Mouse (Mus musculus) embryonic facial prominence, embryonic 10.5 days (tissue): ENCODE data around the gene Oog3. TPM values are rescaled to one million over a fixed set of nuclear protein-coding genes. Genes with fewer than 3 reads are reported as not detected.

Experiments
- DNase-seq: peaks from one replicate; pipeline ENCODE4 v3.0.0-alpha.2; 2017; ENCODE audit warnings: low spot score
- H3K27ac ChIP-seq: fragments of 300-500 bp; sonication (generic); replicated peaks from 2 replicates; pipeline ENCODE4 v1.5.1; 2016; ENCODE audit warnings: mild to moderate bottlenecking
- H3K27me3 ChIP-seq: fragments of 300-500 bp; sonication (generic); replicated peaks from 2 replicates; pipeline ENCODE4 v1.6.1; 2016; ENCODE audit warnings: low read depth, mild to moderate bottlenecking; ENCODE audit not compliant: poor library complexity, severe bottlenecking
- H3K36me3 ChIP-seq: fragments of 300-500 bp; sonication (generic); replicated peaks from 2 replicates; pipeline ENCODE4 v1.6.1; 2016; ENCODE audit warnings: mild to moderate bottlenecking, moderate library complexity
- H3K4me1 ChIP-seq: fragments of 300-500 bp; sonication (generic); 2 replicates; pipeline ENCODE4 v1.6.1; 2016
- H3K4me3 ChIP-seq: fragments of 300-500 bp; sonication (generic); 2 replicates; pipeline ENCODE4 v1.5.1; 2016; ENCODE audit warnings: mild to moderate bottlenecking, moderate library complexity
- H3K9me3 ChIP-seq: fragments of 300-500 bp; sonication (generic); 2 replicates; pipeline ENCODE4 v1.6.1; 2016; ENCODE audit warnings: mild to moderate bottlenecking
- WGBS: fragments of 180-500 bp; shearing (Covaris S2); methylation state at CpG from one replicate; pipeline ENCODE4 v1.1.7; 2016; 5-methylcytosine and 5-hydroxymethylcytosine counted together
- polyA plus RNA-seq: library from polyadenylated mRNA; unstranded; fragments of >200 nt; fragmentation: Nextera tagmentation; extraction: Ambion mirVana; gene quantifications from 2 replicates; pipeline ENCODE4 v1.2.1, GENCODE M21; 2016

Oog3 gene
- not detected in 2 replicates for polyA plus RNA-seq

GRCm38 (mm10) chr4:144162563-144162962 lies at the start of gene Oog3:
Gene Oog3, minus strand, starts transcription at chr4:144162663.
- WGBS: 80% methylated on average over 1 of the region's 1 CpGs
- no peak for DNase-seq
- Histone ChIP-seq H3K4me1 (no peaks in the 10 kb centered on the region), H3K27me3 (no peaks in the 10 kb centered on the region), H3K27ac (no peak within 1 kb of the TSS), H3K9me3 (peaks cover 64% of the 10 kb centered on the region), H3K36me3 (no peaks in the 10 kb centered on the region), H3K4me3 (no peak within 1 kb of the TSS)

GRCm38 (mm10) chr4:144190419-144190818 lies 28.0 kb upstream of the Oog3 start, which contains the start of gene Oog2:
Gene Oog2, plus strand, starts transcription at chr4:144190719.
- H3K27ac ChIP-seq: no peak within 1 kb of the TSS
- H3K4me3 ChIP-seq: no peak within 1 kb of the TSS
- H3K9me3 ChIP-seq: peaks cover 34% of the 10 kb centered on the region; the same call in 1 of the 2 replicates
- H3K36me3 ChIP-seq: no peaks in the 10 kb centered on the region
- no peaks in the 10 kb centered on the region for H3K27me3 ChIP-seq
- H3K4me1 ChIP-seq: no peaks in the 10 kb centered on the region
- no peak for DNase-seq
- WGBS: 51% methylated on average over 1 of the region's 1 CpGs

Other genes with a start within 250 kb of the Oog3 start
- gene Pramef25, start 211.6 kb downstream of the Oog3 start, polyA plus RNA-seq: not detected in 2 replicates
- not detected in 2 replicates for gene Gm13101, start 195.7 kb downstream of the Oog3 start, polyA plus RNA-seq
- gene Pramef17, start 168.3 kb downstream of the Oog3 start, polyA plus RNA-seq: not detected in 2 replicates
- not detected in 2 replicates for gene Pramel4, start 103.5 kb downstream of the Oog3 start, polyA plus RNA-seq
- gene Gm13102, start 56.2 kb downstream of the Oog3 start, polyA plus RNA-seq: not detected in 2 replicates
- not detected in 2 replicates for gene Oog2, start 28.1 kb upstream of the Oog3 start, polyA plus RNA-seq
- gene C87977, start 50.7 kb upstream of the Oog3 start, polyA plus RNA-seq: not detected in 2 replicates
- gene Pramel5, start 117.8 kb upstream of the Oog3 start, polyA plus RNA-seq: not detected in 2 replicates
- not detected in 2 replicates for gene Gm13128, start 167.6 kb upstream of the Oog3 start, polyA plus RNA-seq
- gene Gm13119, start 195.3 kb upstream of the Oog3 start, polyA plus RNA-seq: not detected in 2 replicates
- gene Pramef20, start 215.3 kb upstream of the Oog3 start, polyA plus RNA-seq: not detected in 2 replicates
- 0.30 TPM in 1 of 2 replicates, not detected in the other for gene Pramef12, start 245.8 kb upstream of the Oog3 start, polyA plus RNA-seq